Mouse (Mus musculus) heart, adult 18-20 months (tissue): ENCODE results near the gene Sh3tc1. TPM values are rescaled to one million over a fixed set of nuclear protein-coding genes. Genes with fewer than 3 reads are reported as not detected.

Experiments used
- DNase-seq, 2 experiments: peaks; one replicate each; pipeline ENCODE4 v3.0.0; 2021 to 2022; ENCODE audit warnings: mixed read lengths in 1 of 2
- total RNA-seq, 2 experiments: library from RNA; stranded (reverse); gene quantifications; 2 replicates each; pipeline ENCODE4 v1.2.3; 2021

Sh3tc1 gene
- total RNA-seq, 2 experiments from 2014 or later: 8.2 to 10.3 TPM

DNA sequence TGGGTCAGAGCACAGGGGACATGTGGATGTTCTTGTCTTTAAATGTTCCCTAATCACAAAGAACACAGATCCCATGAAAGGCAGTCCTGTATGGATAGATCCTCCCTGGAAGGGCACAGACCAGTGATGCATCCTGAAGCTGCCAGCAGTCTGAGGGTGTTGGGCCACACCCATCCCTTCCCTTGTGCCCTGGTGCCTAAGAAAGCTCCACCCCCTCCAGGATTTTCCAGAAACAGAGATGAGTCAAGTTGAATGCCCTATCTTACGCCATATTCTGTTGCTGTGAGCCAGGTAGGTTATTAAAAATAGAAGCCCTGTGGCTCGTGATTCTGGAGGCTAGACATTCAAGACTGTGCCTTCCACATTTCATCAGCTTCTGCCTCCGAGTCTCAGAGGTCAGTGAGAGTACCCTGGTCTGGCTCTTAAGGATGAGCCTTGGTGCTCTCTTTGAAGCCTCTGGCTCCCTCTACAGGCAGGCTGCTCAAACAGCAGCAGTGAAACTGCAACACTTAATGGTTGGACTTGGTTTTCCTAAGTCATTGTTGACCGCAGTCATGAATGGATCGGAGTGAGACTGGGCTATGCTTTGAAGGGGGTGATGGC, 15.4 kb upstream of the Sh3tc1 start:
- DNase-seq: peak; percentile 69 to 82

DNA sequence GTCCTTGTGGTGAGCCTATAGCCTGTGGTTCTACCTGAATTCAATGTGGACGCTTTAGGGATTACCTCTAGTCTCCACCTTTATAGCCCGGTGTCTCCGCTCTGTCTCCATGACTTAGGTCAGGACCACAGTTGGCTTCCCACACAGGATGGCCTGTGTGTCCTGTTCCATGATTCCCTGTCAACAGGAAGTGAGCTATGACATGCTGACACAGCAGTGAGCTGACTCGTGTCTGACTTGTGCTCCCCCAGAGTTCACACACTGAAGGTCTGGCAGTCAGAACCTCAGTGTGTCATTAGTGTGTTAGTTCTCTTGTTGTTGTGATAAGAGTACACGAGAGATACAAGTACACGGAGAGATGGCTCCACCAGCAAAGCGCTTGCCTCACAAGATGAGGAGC, 11.2 kb upstream of the Sh3tc1 start:
- no peak for DNase-seq

DNA sequence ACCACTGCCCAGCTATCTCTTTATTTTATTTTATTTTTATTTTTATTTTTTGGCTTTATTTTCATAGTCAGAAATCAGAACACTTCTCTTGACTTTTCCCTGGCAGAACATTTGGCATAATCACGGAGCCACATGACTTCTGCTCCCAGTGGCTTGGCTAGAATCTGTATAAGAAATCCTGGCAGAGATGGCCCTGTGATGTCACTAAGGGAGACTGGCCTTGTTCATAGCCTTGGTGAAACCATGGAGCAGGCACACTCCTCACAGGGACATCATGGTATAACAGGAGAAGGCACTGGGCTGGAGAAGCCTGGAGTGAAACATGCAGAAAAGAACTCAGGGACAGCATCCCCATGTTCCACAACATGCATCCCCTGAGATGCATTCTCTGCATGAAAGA, 10.2 kb upstream of the Sh3tc1 start:
- no peak for DNase-seq

DNA sequence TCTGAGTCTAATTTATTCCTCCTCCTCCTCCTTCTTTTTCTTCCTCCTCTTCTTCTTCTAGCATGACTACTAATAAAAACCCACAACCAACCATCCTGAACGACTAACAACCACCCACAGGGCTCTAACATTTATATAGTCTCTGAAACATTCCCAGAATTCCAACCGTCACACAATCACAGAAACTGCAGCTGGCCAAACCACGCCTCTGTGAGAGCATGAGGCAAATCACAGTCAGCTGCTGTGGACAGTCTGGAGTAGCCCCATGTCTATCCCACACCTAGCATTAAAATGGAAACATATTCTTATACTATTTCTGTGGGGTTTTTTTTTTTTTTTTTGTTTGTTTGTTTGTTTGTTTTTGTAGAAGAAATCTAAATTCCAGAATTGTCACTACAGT, 9.6 kb upstream of the Sh3tc1 start:
- DNase-seq: no peak

DNA sequence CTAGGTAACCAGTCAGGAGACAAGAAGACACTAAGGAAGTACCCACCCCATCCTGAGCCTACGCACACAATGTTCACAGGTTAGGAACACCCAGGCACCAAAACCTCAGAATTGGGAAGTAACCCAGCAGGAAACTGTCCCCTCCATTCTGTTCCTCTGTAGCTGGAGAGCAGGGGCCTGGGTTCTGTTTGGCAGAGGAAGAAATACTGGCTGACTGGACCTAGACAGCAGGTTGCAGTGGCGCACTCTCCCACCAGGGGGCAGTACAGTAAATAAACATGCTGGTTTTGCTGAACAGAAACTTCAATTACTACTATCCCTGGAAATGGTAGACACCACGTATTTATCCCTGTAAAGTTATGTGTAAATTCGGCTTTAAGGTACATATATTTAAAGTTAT, 7.1 kb upstream of the Sh3tc1 start:
- peak; percentile 74 to 90 for DNase-seq

DNA sequence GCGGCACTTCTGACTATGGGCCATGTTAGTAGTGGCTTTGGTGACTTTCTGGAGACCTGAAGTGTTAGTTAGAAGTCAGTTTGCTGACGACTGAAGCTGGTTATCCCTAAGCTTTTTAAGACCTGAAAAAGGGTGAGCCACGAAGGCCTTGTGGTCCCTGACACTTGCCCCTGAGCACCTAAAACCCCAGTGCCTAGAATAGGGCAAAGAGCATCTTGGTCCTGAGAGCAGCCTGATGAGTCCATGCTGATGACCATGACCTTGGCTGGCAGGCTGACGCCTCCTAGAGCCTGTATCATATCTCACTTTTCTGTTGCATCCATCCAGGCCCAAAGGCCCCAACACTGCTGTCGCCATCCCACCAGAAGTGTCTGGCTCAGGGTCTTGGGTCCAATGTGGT, 5.6 kb upstream of the Sh3tc1 start:
- no peak for DNase-seq

DNA sequence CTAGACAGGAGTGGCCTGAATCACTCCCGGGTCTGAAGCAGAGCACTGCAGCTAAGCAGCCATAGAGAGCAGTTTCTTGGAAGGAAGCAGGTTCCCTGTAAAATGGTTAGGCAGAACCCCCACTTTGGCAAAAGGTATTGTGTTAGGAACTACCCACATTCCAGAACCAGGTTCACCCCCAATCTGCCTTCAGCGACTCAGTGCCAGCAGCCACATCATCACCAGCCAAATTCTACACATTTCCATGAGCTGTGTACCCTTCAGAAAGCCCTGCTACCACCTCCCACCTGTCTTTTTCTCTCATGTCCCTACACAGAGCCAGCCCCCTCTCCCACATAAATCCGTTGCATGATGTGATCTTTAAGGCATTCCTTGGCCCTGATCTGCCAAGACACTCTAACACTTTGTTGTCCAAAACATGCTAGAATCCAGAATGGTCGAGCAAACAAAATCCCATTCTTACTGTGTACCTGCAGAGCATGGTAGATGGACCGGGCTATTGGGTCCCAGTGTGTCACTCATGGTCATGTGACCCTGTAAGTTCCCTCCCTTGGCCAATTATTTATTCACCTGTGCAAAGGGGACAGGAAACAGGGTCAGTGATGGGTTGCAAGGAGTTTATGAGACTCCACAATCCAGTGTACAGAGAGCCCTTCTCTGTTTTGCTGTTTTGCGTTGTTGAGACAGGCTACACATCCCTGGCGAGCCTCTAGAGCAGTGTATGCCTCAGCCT, 4.4 kb upstream of the Sh3tc1 start:
- no peak for DNase-seq

DNA sequence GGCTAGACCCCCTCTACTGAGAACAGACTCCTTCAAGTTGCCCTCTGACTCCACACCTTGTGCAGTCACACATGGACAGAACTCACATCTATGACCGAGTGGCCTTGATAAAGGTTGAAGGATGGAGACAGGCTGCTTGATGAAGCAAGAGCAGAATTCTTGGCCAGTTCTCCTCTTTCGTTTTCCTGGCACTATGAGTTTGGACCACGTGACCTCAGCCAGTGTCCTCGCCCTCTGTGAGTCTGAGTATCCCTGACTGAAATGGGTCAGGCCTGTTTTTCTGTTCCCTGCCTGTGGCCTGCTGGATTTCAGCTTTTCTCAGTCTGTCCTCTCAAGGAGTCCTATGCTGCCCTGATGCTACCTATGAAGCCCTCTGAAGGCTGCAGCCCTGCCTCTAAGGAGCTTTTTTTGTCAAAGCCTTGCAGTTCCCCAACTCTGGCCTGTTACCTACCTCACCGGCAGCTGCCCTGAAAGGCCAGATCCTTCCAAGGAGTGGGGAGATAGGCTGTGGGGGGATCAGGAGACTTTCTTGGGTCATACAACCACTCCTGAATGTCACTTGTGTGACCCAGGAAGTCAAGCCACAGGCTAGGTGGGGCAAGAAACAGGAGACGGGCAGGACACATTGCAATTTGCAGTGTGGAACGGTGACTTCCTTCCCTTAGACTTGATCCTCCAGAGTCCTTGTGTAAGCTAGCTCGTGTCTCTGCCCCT, 3.6 kb upstream of the Sh3tc1 start:
- DNase-seq: peak; percentile 89 to 92

DNA sequence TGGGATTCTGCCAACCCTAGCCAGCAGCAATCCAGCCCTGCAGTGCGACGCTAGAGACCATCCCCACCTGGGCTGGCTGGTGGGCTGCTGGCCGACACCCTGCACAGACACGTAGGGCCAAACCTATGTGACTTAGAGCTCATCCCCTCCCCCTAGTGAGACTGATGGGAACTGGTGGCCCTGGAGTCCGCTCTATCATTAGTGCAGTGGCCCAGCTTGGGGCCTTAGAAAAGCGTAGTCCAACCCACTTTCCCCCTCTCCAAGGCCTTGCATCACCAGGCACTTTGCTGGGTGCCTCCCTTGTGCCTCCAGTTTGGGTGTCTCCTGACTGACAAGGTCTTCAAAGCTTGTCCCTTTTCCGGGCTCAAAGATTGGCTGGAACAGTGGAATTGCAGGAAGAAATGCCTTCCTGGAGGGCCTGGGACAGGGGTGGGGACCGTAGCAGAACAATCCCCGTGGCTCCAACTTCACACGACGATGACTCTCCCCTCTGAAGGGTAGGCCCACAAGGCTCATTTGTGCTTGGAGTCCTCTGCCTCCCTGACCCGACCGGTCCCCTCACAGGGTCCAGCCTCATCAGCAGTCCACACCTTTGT, 1.5 kb upstream of the Sh3tc1 start:
- DNase-seq: no peak

DNA sequence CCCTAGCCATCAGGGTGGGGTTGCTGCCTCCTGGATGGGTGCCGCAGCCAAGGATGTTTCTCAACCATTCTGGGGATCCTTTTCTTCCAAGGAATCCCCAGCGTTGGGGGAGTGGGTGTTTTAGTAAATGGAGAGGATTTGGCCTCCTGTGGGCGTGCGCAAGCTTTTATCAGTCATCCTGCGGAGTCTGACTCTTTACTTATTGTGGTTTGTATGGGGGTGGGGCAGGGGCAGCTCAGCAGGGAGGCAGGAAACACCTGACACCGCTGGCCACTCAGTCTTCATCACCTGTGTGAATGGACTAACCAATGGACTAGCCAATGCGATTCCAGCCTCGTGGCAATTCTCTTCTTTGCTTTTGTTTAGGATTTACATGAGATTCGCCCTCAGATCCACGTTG, 929 bp upstream of the Sh3tc1 start:
- no peak for DNase-seq

DNA sequence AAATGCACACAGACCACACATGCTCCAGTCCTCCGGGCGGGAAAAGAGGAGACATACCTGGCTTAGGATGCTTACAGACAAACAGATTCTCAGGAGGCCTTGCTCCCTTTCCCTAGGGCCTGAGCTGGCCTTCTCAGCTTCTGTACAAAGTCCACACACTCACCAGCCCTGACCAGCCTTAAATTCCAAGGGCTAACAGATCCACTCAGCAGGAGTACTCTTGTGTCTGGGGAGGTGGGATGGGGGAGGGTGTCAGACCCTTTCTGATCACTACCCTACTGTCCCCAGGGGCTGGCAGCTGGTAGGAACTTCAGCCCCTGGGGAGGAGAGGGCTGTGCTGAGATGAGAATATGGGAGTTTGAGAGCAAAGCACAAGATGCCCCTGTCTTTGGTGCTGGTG, 782 bp downstream of the Sh3tc1 start:
- no peak for DNase-seq

DNA sequence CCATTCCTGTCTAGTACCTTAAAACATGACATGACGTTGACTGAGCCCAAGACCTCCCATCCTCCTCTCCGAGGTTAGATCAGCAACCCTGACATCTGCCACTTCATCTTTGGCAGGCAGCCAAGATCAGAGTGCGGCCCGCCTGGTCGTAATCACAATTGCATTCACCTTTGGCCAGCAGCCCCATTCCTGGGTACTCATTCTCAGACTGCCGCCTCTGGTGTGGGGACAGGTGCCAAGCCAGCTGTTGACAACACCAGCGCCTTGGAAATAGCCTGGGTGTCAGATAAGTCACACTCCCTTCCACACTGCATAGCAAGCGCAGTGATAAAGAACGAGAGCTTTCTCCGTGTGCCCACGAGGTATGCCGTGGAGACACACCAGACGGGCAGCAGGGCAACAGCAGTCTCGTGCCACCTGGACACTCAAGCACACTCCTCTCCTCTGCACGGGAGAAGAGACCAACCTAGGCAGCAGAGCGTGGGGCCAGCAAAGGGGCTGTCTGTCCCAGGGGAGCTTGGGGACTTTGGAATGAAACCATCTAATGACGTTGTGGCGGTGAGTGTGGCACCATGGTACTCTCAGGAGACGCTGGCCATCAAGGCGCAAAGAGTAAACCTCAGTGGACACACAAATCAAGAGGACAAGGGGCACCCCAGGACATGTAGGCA, 2.4 kb downstream of the Sh3tc1 start:
- peak; percentile 67 to 75 for DNase-seq

DNA sequence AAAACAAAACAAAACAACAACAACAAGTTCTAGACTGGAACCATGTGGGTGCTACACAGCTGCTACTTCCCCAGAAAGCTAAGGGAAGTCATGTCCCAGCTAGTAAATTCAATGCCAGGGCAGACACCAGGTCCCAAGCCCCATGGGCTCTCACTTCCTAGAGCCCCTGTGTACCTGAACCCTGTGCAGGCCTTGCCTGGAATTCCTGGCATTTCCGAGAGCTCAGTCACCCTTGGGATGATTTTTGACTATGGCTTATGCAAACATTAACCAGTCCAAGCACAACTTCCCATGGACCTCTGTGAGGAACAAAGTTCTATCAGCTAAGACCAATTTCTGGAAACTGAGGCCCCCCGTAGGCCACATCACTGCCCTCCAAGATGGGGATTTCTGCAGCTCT, 6.3 kb downstream of the Sh3tc1 start:
- no peak for DNase-seq

DNA sequence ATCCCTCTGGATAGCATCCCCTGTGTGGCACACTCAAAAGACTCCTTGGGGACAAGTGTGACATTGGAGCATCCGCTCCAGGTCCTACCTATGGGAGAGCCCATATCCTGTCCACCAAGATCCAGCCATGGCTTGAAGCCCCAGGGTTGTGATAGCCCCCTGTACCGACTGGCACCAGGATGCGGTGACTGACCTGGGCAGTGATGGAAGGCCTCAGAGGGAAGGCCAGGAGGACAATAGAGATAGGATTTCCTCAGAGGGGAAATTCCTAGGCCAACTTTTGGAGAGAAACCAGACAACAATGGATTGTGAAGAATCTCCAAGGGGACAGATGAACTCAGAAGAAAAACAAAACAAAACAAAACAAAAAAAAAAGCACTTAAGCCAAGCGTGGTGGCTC, 8.8 kb downstream of the Sh3tc1 start:
- no peak for DNase-seq

DNA sequence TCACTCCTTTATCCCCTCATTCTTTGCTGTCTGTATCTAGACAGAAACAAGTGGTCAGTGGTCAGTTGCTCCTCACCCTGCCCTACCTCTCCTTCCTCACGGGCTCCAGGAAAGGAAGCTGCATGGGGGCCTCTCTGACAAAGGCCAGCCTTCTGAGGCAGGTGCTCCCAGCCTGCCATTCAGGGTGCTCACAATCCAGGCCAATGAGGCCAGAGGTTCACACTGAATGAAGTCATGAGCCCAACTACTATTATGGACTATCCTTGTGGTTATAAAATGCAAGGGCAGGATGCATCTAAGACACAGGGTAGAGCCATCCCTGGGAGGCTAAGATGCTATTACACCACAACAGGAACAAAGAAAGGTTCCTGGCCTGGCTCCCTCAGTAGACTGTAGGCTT, 9.2 kb downstream of the Sh3tc1 start:
- no peak for DNase-seq

DNA sequence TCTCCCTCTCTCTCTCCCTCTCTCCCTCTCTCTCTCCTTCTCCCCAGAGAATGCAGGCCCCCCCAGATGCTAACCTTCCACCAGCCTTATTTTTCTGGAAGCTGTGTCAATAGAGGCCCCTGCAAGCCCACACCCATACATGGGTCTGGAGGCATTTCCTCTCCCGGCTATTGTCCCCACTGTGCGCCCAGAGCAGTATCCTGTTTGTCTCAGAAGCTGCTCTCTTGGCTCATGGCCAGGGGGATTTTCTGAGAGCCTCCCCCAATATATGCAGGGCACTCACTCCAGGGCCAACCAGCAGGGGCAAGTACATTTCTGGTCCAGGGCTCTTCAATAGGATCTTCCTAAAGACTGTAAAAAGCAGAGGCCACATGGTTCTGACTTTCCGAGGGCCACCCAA, 9.9 kb downstream of the Sh3tc1 start:
- DNase-seq: peak; percentile 71 to 85

DNA sequence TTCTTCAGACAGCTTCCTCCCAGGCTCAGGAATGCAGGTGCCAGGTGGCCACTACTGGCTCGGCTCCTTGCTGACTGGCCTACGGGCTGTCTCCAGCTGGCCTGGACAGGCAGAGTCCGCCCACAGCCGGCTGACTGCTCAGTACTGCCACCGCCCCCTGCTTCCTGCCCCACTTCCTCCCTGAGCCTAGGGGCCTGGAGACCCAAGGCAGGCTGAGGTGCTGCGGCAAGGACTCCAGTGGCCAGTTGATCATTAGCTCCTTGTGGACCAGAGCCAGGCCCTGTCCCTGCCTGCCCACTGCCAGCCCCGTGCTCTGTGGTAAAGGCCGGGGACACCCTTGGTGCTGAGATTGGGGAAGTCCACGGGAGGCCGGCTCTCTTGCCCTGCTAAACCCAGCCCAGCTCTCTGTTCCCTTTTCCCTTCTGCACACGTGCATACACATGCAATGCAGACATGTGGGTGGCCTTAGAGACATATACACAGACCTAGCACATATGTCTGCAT, 10.8 kb downstream of the Sh3tc1 start:
- DNase-seq: peak; percentile 78 to 90

DNA sequence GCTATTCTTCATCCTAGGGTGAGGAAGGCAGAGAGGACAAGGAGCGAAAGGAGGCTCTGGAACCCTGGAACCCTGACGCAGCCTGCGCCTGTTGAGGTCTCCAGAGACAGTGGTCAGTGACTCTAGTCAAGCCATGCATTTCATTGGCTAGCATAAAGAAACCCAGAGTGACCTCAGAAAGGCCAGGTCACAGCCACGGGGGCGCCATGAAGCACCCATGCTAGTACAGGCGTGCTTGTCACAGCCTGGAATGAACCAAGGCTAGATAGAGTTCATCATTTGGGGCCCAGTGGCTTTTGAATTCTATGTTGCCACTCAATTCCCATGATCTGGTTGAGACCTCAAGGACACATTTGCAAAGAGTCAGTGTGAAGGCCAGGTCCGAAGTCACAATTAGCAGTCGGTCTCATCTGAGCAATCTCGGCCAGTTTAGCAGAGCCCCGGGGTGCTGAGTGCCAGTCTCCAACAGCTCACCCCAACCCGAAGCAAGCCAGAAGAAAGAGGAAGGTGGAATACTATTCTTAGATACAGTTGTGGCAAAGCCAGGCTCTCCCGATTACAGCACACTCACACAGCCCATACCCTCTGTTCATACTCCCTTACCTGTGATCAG, 11.3 kb downstream of the Sh3tc1 start:
- no peak for DNase-seq

DNA sequence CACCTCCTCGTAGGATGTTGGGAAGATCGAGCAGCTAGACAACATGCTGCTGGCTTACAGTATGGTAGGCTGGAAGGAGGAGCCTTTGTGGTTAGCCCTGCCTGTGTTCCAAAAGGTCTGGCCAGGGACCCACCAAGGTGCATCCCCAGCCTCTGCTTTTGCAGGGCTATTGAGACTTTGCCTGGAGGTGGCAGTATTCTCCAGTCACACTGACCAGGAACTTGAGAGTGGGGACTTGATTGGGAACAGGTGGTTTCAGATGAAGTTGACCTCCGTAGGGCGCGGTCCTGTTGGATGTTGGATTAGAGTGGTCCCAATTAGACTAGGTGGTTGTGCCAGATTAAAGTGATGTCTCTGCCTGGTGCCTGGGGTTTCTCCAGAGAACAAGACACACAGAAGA, 12.3 kb downstream of the Sh3tc1 start:
- peak in 1 of 2 experiments; percentile 37 for DNase-seq

DNA sequence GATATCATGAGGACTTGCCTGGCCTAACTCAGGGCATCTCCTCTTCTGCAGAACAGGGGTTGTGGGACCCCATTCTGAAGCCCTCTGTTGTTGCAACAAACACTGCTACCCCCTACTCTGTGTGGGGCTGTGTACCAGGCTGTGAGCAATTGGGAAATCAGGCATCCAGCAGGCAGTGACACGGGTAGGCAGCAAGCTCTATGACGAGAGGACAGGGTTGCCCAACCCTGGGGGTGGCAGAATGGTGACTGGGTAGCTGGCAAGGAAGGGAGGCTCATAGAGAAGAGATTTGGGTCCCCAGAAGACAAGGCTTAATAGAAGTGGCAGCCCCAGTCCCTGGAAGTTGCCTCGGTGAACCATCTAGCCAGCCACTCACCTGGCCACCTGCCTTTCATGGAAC, 13.9 kb downstream of the Sh3tc1 start:
- DNase-seq: no peak

DNA sequence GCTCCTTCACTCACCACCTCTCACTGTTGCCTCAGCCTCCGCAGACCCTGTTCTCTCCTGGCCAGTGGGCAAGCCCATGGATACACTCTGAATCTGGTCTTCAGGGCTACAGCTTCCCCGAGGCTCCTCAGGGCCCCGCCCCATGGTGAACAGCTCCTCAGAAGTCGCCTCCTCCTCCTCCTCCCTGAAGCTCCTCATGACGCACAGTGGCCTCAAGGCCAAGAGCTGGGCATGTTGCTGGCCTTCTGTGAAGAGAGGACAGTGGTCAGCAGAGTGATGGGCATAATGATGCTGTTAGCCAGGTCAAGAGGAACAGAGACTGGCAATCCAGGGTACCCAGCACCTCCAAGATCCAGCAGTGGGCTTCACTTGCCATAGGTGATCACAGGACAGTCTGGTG, 15.9 kb downstream of the Sh3tc1 start:
- no peak for DNase-seq

DNA sequence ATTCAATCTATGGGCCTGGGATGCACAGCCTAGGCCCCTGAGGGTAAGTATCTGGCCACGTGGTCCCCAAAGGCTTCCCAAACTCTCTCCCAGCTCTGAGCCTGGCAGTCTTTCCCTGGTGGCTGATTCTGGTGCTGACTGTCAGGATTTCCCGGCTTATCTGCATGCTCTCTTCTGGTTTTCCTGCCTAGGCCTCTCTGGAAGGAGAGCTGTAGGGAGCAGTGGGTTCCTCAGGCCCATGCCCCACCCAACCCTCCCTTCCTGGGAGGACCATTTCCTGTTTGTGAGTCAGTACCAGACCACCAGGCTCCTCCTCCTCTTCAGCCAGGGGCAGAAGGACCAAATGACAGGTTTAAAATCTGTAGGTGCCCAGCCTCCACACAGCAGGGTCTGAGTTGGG, 17.1 kb downstream of the Sh3tc1 start:
- peak in 1 of 2 experiments; percentile 50 for DNase-seq
